Mouse (Mus musculus) T-helper 17 cell (primary cell): Measurements from ENCODE around the gene Ephb3.

ENCODE experiments used
- in situ Hi-C, 2 experiments: fragments of 300-600 bp; cut with MboI, MseI; formaldehyde crosslinking; loops; 1 replicate in 1 of 2; 2 replicates in 1 of 2; pipeline ENCODE4 v1.15.1; 2025; ENCODE audit warnings: high pct_unique_total_duplicates in 2 of 2

The Ephb3 gene

DNA sequence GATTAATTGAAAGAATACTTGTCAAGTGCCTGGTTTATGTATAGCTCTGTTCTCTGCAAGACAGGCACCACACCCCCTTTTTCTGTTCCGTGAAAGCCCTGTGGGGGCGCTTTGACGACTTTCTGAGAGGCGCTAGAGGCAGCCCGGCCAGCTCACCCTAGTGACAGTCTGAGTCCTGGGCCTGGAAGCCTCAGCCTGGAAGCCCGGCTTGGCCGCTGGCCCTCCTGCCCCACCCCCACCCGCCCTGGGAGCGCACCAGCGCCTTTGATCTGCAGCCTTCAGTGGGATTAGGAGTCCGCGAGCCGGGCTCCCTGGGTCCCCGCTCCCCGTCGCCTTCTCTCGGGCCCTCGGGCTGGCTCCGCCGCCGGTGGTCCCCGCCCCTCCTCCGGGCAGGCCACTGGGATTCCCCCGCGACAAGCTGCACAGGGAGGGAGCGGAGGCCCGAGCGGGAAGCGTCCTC is 41.4 kb downstream of the Ephb3 start:
- in situ Hi-C loops: no loop called here

DNA sequence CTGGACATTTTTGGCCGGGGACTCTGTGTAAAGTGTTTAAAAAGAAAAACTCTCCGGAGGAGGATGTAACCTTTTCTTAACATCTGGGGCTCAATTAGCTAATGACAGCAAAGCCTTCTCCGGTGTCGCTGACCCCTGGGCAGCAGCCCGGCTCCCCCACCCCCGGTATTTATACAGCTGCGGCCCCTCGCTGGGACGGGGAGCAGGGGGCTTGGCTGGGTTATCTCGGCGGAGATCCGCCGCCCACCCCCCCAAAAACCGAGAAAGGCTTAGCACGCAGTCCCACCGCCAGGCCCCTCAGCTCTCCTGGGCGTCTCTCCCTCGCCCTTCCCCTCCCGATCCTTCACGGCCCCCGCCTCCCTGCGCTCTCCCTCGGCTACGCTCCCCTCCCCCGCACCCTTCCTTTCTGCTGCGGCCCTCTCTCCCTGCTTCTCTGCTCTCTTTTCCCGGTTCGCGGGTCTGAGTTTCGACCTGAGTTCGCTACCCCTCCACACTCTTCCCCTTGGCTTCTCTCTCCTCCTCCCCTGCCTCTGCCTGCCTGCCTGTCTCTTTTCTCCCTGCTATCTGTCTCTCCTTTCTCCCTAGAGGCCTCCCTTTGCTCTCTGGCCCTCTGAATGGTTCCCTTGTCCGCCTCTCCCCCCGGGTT is 42.0 kb downstream of the Ephb3 start:
- in situ Hi-C loops: no loop called here

DNA sequence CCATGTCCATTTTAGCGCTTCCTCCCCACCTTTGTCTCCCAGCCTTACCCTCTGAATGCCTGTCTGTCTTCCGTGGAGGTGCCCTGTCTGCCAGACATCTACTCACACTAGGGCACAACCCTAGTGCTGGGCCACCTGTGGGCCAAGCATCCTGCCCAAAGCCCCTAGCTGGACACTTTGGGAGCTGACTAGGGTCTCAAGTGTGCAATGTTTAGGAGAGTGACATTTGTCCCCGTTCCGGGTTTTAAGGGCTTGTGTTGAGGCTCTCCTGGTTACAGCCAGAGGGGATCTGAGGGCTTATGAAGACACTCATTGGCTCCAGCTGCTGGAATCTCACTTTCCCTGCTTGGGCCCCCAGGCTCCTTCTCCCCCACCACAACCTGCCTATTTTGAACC is 42.5 kb downstream of the Ephb3 start:
- in situ Hi-C loops: no loop called here

DNA sequence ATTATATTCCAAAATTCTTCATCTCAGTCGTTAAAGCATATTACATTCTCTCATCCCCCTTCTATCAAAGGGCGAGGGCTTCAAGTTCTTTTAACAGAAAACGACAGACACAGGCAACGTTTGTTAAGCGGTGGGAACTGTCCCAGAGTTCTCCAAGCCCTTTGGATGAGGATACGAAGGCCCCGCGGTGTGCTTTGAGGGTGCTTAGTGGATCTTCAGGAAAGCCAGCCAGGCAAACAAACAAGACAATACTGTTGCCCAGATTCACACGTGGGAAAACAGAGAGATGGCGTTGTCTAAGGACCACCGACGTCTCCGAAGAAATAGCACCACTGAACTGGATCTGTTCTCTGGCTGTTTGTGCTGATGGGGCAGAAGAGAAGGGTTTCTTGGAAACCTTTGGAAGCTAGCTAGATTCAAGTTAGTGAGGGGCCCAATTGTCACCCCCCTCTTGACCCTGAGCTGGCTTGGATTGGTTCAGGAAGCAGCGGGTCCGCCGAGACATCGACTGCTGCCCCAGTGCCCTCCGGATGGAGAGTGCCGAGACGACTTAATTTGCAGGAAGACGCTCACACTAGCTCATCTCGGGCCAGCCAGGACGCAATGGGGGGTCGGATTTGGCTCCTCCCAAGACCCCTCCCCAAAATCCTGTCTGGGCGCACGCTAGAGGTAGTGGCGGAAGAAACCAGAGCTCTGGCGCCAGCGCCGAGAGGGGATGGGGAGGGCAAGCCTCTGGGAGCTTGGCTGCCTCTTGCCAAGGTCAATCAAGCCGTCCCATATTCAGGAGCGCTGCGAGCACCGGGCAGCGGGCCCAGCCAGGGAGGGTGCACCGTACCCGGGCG is 43.5 kb downstream of the Ephb3 start:
- in situ Hi-C loops: no loop called here

DNA sequence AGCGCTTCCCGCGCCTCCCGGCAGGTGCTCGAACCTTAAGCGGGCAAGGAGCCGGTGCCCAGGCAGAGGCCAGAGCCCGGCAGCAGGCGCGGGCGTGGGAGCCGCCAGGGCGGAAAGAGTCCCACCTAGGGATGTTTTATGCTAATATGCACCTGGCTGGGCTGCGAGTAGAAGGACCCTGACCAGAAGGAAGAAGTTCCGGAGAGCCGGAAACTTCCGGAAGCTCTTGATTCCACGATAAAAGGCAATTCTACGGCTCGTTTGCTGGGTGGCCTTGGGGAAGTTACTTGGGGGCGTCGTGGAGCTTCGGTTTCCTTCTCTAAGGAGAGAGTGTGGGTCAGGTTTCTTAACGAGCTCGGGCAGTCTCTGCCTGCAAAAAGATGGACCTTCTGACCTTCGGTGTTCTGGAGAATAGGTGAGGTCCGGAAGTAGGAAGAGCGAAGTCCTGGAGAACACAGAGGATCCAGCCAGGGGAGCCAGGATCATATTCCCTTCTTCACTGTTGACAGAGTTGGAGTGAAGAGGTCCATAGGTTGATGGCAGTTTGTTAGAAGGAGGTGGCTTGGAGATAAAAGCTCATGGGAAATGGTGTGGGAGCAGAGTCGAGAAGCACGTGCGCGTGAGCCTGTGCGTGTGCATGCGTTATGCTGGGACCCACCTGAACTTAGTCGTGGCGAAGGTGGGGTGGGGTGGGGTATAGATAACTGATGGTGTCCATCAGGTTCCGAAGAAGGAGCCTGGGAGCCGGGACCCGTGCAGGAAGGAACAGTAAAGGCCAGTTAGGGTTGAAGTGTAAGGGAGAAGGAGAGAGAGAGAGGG is 44.4 kb downstream of the Ephb3 start:
- in situ Hi-C loops: no loop called here

DNA sequence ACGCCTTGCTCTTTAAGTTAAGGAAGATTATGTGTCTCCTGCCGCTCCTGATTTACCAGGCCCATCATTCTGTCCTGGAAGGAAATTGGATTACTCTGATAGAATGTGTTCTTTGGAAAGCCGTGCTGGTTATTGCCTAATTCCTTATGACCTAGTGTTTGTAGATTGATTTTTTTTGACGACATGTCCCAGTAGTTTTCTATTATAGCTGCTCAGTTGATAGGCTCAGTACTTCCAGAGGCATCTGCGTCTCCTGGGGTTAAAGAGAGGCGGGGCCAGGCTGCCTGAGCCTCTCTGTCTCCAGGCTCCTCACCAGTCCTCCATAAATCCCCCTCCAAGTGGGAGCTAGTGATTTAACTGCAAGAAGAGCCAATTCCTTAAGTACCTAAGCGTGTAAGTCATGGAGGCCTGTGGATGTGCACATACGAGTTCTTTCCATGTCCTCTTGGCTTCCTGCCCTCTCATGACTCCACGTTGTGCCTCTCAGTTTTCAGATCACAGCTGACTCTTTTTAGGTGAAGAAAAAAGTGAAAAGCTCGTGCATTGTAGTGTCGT is 47.9 kb downstream of the Ephb3 start:
- in situ Hi-C loops: loop anchor here (10.0 kb wide), 3 partner anchors 402 to 1392 kb away; no protein-coding TSS in a partner anchor

DNA sequence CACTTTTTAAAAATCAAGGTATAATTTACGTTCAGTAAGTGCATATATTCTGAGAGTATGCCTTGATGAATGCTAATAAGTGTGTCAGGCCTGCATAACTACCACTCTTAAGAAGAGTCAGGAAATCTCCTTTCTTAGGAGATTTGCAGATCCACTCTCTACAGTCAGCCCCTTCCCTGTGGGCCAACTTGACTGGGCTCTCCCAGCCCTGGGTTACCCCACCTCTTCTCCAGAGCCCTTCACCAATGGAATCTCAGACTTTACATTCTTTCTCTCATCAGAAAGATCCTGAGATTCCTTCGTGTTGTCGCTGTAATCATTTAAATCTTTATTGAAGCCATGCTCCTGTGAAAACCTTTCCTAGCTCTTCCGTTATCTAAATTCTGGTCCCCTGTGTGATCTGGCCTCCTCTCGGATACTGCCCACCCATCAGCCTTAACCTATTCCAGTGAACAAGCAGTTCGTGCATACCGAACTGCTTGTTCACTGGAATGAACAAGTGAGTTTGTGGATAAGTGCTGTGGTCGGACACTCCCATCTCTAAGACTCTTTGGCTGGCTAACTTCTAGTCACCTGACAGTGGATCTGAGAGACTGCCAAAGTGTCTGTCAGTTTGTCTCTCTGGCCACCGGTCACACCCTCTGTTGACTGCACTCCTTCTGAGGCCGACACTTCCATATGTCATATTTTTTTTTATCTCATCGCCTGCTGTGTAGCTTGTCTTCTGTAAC is 51.2 kb downstream of the Ephb3 start:
- in situ Hi-C loops: loop anchor here (10.0 kb wide), 3 partner anchors 399 to 1389 kb away; no protein-coding TSS in a partner anchor

DNA sequence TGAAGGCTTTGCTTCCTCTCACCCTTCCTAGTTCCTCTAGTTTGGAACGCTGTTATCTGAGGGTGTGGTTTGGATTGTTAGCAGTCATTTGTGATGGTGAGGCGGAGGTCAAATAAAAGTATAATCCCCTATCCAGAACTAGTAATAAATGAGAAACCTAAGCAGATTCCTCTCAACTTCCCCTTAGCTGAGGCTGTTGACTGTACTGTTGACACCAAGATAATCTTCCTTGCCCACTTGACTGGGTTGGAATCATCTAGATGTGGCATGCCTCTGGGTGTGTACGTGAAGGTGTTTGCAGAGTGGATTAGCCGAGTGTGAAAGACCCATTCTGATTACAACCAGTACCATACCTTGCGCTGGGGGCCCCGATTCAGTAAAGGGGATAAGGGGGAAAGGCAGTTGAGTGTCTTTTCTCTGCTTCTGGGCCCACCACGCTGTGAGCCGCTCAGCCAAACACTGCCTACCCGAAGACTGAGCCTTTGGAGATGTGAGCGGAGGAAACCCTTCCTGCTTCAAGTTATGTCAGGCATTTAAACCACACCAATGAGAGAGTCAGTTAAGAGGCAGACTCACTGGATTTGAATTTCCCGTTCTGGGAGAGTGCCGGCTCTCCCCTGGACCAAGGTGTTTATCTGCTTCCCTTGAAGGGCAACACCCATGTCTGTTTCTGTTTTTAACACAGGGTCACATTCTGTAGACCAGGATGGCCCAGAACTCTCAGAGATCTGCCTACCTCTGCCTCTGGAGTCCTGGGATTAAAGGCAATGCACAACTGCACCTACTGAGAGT is 52.2 kb downstream of the Ephb3 start:
- in situ Hi-C loops: loop anchor here (10.0 kb wide), 3 partner anchors 398 to 1388 kb away; no protein-coding TSS in a partner anchor

DNA sequence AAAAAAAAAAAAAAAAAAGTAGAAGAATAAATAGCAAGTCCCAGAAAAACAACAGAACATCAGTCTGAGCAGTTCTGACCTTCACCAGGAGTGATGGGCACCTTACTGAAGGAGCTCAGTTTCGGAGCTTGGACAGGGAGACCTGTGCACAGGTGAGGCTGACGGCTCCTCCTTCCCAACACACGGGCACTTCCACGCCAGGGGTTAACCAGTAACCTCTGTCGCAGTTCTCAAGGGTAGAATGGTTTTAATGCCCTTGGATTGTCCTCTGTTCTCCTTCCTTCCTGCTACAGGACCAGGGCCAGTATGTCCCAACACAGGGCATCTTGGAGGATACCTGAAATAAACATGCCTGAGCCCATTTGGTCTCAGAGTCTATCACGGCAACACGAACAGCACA is 60.9 kb downstream of the Ephb3 start:
- in situ Hi-C loops: no loop called here

DNA sequence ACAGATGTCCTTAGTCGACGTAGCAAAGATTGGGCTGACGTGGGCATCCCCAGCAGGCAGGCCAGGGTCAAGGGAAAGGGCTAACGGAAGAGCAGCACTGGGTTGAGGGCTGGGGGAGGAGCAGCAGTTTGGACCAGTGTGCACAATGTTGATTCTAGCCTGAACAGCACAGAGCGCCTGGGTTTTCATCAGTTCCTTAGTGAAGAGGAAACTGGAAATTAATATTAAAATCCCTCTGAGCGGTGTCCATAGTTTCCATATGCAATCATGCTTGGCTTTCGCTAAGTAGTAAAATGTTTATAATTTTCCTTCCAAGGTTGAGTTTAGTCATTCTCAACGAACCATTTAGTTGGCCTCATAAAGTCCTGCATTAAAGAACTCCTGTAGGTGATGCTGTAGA is 65.2 kb downstream of the Ephb3 start:
- in situ Hi-C loops: loop anchor here in 1 of 2 experiments (5.0 kb wide), 1 partner anchor 47 kb away; no protein-coding TSS in a partner anchor

DNA sequence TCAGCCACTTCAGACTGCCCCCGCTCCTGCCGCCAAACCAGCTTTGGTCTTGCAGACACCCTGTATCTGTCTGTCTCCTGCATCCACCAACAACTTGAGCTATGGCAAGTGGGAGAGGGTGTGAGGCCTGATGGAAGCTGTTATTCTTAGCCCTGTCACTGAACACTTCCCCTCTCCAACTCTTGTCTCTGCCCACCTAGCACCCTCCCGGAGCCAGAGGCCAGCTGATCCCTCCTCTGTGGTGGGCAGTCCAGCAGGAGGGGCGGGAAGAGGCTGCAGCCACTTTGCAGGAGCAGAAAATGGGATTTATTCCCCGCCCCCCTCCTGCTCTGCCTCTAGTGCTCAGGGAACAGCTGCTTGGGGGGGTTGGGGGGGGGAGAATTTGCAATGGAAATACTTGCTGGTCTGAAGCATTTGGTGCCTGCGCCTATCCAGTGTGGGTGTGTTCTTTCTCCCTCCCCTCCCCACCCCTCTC is 67.3 kb downstream of the Ephb3 start:
- in situ Hi-C loops: loop anchor here in 1 of 2 experiments (5.0 kb wide), 1 partner anchor 50 kb away; no protein-coding TSS in a partner anchor

DNA sequence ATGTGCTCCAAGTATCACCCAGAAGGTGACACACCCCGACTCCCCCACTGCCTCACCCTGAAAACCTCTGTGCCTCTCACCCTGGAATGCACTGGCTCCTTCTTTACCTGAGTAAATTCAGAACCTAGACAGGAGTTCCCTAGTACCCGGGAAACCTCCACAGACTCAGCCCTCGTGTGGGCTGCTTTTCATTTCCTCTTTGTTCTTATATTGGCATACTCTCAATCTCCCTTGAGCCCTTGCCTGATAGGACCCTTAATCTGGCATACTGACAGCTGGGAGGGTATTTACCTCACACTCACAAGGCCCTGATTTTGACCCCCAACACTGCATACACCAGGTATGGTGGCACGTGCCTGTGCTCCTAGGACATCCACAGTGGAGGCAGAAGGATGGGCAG is 68.2 kb downstream of the Ephb3 start:
- in situ Hi-C loops: loop anchor here in 1 of 2 experiments (5.0 kb wide), 1 partner anchor 50 kb away; no protein-coding TSS in a partner anchor
